Mouse (Mus musculus) embryonic facial prominence, embryonic 10.5 days (tissue): ENCODE data around the gene Acbd5. TPM values are rescaled to one million over a fixed set of nuclear protein-coding genes. Genes with fewer than 3 reads are reported as not detected.
"Not testable (repeated sequence)": the region's sequence is repeated elsewhere in the genome, so short reads cannot be mapped to it uniquely, and the experiment has no call there.

Experiments
- DNase-seq: peaks from one replicate; pipeline ENCODE4 v3.0.0-alpha.2; 2017; ENCODE audit warnings: low spot score
- H3K27ac ChIP-seq: fragments of 300-500 bp; sonication (generic); replicated peaks from 2 replicates; pipeline ENCODE4 v1.5.1; 2016; ENCODE audit warnings: mild to moderate bottlenecking
- H3K27me3 ChIP-seq: fragments of 300-500 bp; sonication (generic); replicated peaks from 2 replicates; pipeline ENCODE4 v1.6.1; 2016; ENCODE audit warnings: low read depth, mild to moderate bottlenecking; ENCODE audit not compliant: poor library complexity, severe bottlenecking
- H3K36me3 ChIP-seq: fragments of 300-500 bp; sonication (generic); replicated peaks from 2 replicates; pipeline ENCODE4 v1.6.1; 2016; ENCODE audit warnings: mild to moderate bottlenecking, moderate library complexity
- H3K4me1 ChIP-seq: fragments of 300-500 bp; sonication (generic); 2 replicates; pipeline ENCODE4 v1.6.1; 2016
- H3K4me3 ChIP-seq: fragments of 300-500 bp; sonication (generic); 2 replicates; pipeline ENCODE4 v1.5.1; 2016; ENCODE audit warnings: mild to moderate bottlenecking, moderate library complexity
- H3K9me3 ChIP-seq: fragments of 300-500 bp; sonication (generic); 2 replicates; pipeline ENCODE4 v1.6.1; 2016; ENCODE audit warnings: mild to moderate bottlenecking
- WGBS: fragments of 180-500 bp; shearing (Covaris S2); methylation state at CpG from one replicate; pipeline ENCODE4 v1.1.7; 2016; 5-methylcytosine and 5-hydroxymethylcytosine counted together
- polyA plus RNA-seq: library from polyadenylated mRNA; unstranded; fragments of >200 nt; fragmentation: Nextera tagmentation; extraction: Ambion mirVana; gene quantifications from 2 replicates; pipeline ENCODE4 v1.2.1, GENCODE M21; 2016

Acbd5 gene
- polyA plus RNA-seq, 1 experiment from 2014 or later = 28.5 TPM

DNA sequence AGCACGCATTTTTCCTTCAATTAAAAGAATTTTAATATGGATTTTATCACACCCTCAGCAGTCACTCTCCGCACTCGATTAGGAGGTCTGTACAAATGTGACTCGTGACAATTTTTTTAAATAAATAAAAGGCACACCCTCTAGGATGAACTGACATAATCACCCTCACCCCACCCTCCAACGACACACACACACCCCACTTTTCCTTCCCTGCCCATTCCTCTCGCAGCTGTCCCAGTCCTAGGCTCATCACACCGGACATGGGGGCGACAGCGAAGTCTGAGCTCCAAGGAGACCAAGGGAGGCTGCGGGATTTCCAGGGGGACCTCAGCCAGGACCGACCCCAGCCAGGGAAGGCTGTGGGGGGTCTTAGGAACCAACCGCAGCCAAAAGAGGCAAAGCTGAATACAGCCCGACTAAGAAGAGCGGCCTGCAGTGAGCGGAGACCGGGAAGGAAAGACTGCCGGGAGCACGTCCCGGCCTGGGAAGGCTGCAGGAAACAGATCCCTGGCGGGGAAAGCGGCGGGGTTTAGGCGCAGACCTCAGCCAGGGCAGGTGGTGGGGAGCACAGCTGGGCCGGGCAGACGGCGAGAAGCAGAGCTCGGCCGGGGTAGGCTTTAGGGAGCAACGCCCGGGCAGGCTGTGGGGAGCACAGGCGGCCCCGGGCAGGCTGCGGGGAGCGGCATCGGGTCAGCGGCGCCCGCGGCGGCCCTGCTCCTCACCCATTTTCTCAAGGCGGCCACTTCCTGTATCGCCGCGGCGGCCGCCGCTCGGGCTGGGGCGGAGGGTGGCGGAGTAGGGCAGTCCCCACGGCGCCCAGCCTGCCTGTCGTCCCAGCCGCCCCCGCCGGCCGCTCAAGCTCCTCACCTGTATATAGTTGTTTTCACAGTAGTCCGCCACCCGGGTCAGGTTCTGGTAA lies 28.6 kb upstream of the Acbd5 start:
- no peaks in the 10 kb centered on the region for H3K27me3 ChIP-seq
- under 1% methylated on average over 59 of the region's 59 CpGs for WGBS
- H3K27ac ChIP-seq = peak overlapping the region; percentile 93
- no peaks in the 10 kb centered on the region for H3K9me3 ChIP-seq
- no peaks in the 10 kb centered on the region for H3K36me3 ChIP-seq
- no peak for DNase-seq
- H3K4me3 ChIP-seq = peak overlapping the region; percentile 94
- peaks cover 9% of the 10 kb centered on the region; the same call in 1 of the 2 replicates for H3K4me1 ChIP-seq

DNA sequence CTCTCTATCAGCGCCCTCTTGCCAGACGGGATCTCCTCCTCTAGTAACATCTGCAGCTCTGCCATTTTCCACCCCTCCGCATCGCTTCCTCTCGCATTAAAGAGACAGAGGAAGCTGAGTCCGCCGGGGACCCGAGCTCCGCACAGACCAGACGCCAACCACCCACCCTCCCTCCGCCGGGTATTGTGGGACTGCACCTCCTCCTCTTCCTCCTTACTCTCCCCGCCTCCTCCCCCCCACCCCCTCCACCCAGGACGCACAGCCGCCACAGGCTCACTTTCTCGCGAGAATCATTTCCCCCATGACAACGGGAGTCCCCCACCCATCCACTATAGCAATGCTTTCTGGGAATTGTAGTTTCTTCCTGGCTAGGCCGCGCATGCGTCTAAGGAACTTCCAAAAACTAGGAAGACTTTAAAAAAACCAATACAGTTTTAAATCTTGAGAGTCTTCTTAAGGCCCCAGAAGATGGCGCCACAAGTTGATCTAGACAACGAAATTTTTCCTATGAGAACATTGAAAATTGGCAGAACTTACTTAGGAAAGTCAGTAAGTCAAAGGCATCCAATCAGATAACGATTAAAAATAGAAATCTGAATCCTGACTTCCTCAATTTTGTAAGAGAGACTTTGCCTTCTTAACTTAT lies 27.8 kb upstream of the Acbd5 start, which contains the start of gene Abi1:
Gene Abi1 (minus strand): TSS at position 241 of the 646 bp plus-strand sequence.
- H3K27ac ChIP-seq = peak within 1 kb of the TSS; percentile 93
- H3K4me3 ChIP-seq = peak within 1 kb of the TSS; percentile 94
- no peaks in the 10 kb centered on the region for H3K9me3 ChIP-seq
- WGBS = 4% methylated on average over 24 of the region's 24 CpGs
- H3K4me1 ChIP-seq = peaks cover 9% of the 10 kb centered on the region; the same call in 1 of the 2 replicates
- no peaks in the 10 kb centered on the region for H3K36me3 ChIP-seq
- no peaks in the 10 kb centered on the region for H3K27me3 ChIP-seq
- DNase-seq = peak; percentile 94

DNA sequence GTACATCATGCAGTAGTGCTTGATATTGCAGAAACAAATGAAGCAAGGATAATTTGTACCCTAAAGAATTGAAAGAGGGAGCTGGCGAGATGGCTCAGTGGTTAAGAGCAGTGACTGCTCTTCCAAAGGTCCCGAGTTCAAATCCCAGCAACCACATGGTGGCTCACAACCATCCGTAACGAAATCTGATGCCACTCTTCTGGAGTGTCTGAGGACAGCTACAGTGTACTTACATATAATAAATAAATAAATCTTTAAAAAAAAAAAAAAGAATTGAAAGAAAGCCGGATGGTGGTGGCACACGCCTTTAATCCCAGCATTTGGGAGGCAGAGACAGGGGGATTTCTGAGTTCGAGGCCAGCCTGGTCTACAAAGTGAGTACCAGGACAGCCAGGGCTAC lies 27.3 kb upstream of the Acbd5 start:
- H3K27me3 ChIP-seq, H3K36me3 ChIP-seq, DNase-seq, H3K27ac ChIP-seq, H3K4me1 ChIP-seq, H3K4me3 ChIP-seq, H3K9me3 ChIP-seq: not testable (repeated sequence)
- 92% methylated on average over 7 of the region's 7 CpGs for WGBS

DNA sequence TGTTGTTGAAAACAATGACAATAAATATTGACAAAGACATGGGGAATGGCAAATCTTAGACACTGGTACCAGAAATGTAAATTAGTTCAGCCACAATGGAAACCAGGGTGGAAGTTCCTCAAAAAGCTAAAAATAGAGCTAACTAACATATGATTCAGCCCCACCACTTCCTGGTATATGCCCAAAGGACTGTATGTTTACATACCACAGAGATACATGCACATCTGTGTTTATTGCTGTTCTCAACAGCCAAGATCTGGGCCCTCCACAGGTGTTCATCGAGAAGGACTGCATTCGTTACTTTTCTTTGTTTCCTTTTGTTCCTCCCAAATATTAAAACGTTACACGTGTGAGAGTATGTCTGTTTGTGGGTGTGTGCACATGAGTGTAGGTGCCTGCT lies 26.5 kb upstream of the Acbd5 start:
- no peak for DNase-seq
- 90% methylated on average over 4 of the region's 4 CpGs for WGBS
- no peak overlapping the region for H3K27ac ChIP-seq
- H3K36me3 ChIP-seq = no peaks in the 10 kb centered on the region
- H3K4me1 ChIP-seq = peaks cover 9% of the 10 kb centered on the region; the same call in 1 of the 2 replicates
- no peak overlapping the region for H3K4me3 ChIP-seq
- H3K27me3 ChIP-seq = no peaks in the 10 kb centered on the region
- no peaks in the 10 kb centered on the region for H3K9me3 ChIP-seq

DNA sequence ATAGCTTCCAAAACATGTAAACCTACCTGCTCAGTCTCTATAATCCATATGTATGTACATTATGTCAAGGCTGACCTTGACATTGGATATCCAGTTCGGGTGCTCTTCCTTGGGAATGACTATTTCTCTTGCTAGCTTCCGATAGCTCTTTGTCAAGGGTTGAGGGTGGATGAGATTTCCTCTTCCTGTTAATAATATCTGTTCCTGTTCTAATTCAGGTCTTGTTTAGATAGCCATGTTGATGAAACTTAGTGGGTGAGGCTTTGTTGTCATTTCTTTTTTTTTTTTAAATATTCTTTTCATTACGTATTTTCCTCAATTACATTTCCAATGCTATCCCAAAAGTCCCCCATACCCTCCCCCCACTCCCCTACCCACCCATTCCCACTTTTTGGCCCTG lies 25.8 kb upstream of the Acbd5 start:
- no peak for DNase-seq
- H3K27me3 ChIP-seq = no peaks in the 10 kb centered on the region
- no peaks in the 10 kb centered on the region for H3K36me3 ChIP-seq
- no peak overlapping the region for H3K27ac ChIP-seq
- no peak overlapping the region for H3K4me3 ChIP-seq
- H3K4me1 ChIP-seq = peaks cover 9% of the 10 kb centered on the region; the same call in 1 of the 2 replicates
- H3K9me3 ChIP-seq = no peaks in the 10 kb centered on the region
- 90% methylated on average over 3 of the region's 3 CpGs for WGBS

DNA sequence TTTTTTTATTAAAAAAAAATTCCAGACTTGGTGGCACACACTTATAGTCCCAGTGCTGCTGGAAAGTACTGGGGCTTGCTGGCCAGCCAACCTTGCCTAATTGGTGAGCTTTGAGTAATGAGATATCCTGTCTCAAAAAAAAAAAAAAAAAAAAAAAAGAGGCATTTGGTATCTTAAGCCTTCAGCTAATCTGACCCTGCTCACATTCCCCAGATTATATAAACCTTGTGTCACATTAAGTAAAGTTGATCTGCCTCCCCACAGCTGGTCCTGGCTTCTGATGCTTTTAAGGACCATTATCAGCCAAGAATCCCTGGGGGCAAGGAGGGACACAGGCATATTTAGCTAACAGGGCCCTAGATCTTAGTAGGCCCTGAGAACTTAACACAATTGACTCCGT lies 22.3 kb upstream of the Acbd5 start:
- Histone ChIP-seq H3K9me3 (no peaks in the 10 kb centered on the region), H3K27ac (no peak overlapping the region), H3K4me1 (no peaks in the 10 kb centered on the region), H3K36me3 (no peaks in the 10 kb centered on the region), H3K27me3 (no peaks in the 10 kb centered on the region), H3K4me3 (no peak overlapping the region)
- no peak for DNase-seq
- WGBS = 36% methylated on average over 1 of the region's 1 CpGs

DNA sequence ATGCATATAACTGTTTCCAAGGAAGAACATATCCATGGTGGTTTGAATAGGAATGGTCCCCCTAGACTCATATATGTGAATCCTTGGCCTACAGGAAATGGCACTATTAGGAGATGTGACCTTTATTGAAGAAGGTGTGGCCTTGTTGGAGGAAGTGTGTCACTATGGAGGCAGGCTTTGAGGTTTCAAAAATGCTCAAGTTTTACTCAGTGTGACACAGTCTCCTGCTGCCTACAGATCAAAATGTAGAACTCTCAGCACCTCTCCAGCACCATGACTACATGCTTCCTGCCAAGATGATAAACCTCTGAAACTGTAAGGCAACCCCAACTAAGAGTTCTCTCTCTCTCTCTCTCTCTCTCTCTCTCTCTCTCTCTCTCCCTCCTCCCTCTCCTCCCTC lies 20.0 kb upstream of the Acbd5 start:
- no peak for DNase-seq
- H3K9me3 ChIP-seq = no peaks in the 10 kb centered on the region
- H3K27ac ChIP-seq = no peak overlapping the region
- H3K4me3 ChIP-seq = no peak overlapping the region
- no peaks in the 10 kb centered on the region for H3K4me1 ChIP-seq
- H3K36me3 ChIP-seq = no peaks in the 10 kb centered on the region
- no peaks in the 10 kb centered on the region for H3K27me3 ChIP-seq

DNA sequence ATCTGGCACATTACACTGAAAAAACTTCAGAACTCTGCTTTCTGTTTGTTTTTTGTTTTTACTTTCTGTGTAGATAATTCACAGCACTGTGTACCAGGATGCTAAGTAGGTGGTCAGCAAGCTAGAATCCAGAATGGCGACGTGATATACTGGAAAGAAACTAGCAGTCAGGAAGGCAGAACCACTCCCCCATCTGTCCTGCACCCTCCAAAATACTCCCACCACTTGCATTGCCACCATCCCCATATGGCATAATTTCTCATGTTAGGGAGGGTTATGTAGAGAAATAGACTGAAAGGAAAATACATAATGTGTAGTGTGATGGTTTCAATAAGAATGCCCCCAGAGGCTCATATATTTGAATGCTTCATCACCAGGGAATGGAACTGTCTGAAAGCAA lies 16.1 kb upstream of the Acbd5 start:
- H3K27ac ChIP-seq = no peak overlapping the region

DNA sequence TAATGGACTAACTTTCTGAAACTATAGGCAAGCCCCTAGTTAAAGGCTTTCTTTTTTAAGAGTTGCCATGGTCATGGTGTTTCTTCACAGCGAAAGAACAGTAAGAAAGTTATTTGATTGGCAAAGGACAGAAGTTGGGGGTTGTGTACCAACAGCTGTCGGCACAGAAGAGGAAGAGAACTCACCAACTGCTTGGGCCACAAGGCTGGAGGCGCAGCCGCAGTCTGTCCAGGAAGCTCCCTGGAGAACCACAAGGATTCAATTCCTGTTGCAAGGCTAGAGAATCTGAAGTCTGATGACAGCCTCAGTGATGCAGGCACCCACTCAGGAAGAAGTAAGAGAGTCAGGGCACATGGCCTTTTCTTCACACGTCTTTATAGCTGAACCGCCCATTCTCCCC lies 15.4 kb upstream of the Acbd5 start:
- DNase-seq = no peak
- Histone ChIP-seq H3K36me3 (no peaks in the 10 kb centered on the region), H3K27ac (no peak overlapping the region), H3K9me3 (no peaks in the 10 kb centered on the region), H3K4me1 (no peaks in the 10 kb centered on the region), H3K27me3 (no peaks in the 10 kb centered on the region), H3K4me3 (no peak overlapping the region)
- WGBS = 75% methylated on average over 6 of the region's 6 CpGs

More for the DNA sequence above, 16.1 kb upstream of the Acbd5 start:
- H3K4me1 ChIP-seq = no peaks in the 10 kb centered on the region
- DNase-seq = no peak
- H3K4me3 ChIP-seq = no peak overlapping the region
- 77% methylated on average over 2 of the region's 2 CpGs for WGBS
- no peaks in the 10 kb centered on the region for H3K9me3 ChIP-seq
- no peaks in the 10 kb centered on the region for H3K27me3 ChIP-seq
- H3K36me3 ChIP-seq = no peaks in the 10 kb centered on the region

DNA sequence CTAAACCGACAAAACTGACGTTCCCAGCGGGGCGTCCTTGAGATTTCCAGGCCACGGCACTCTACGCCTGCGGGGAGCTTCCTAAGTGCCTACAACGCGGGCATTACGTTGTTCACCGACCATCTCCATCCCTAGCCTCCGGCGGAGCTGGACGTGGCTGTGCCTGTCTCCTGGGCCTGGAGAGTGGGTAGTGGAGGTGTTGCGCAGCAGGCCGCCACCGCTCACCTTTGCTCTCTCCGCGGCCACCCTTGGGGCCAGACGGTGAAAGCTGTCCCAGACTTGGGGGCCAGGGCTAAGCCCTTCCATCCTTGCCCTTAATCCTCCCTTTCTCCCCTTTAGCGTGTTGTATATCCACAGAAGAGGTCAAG lies 387 bp downstream of the Acbd5 start:
- Histone ChIP-seq H3K4me3 (peak overlapping the region; percentile 80), H3K36me3 (peaks cover 3% of the 10 kb centered on the region; the same call in 1 of the 2 replicates), H3K27ac (peak overlapping the region; percentile 89), H3K27me3 (no peaks in the 10 kb centered on the region), H3K4me1 (0 out of 2 replicates have a peak, but pooled peaks cover 3% of the 10 kb centered on the region), H3K9me3 (no peaks in the 10 kb centered on the region)
- under 1% methylated on average over 21 of the region's 21 CpGs for WGBS
- DNase-seq = no peak

DNA sequence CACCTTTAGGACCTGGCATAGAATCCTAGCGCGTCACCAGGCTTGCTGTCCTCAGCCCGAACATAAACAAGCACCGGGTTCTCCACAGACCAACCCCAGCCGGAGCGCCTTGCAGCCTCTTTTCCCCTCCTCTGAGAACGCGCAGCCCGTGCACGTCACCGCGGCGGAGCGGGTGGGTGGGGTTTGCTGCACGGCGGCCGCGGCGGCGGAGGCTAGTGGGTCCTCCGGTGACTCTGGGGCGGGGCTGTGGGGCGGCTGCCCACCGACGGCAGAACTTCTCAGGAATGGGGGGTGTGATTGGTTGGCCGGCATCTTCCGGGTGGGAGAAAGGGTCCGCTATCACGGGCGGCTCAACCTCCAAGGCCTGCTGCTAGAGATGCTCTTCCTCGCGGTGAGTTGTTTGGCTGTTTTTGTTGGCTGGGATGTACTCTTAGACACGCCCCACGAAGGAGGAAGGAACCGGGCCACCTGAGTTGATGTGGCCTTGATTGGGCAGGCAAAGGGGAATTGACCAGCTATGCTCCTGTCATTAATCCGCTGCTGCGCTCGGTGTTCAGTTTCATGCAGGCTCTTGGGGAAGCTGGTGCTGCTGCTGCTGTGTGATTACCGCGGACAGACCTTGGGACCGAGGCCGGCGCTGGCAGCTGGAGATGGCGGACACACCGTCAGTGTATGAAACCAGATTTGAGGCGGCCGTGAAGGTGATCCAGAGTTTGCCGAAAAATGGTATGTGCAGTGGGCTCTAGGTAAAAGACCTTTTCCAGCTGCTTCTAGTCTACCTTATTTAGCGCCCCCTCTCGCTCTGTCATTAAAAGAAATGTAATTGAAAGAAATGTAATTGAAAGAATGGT lies 1.2 kb downstream of the Acbd5 start:
- under 1% methylated on average over 50 of the region's 50 CpGs for WGBS
- peak overlapping the region; percentile 80 for H3K4me3 ChIP-seq
- 0 out of 2 replicates have a peak, but pooled peaks cover 3% of the 10 kb centered on the region for H3K4me1 ChIP-seq
- H3K27ac ChIP-seq = peak overlapping the region; percentile 89
- no peaks in the 10 kb centered on the region for H3K9me3 ChIP-seq
- peak; percentile 95 for DNase-seq
- no peaks in the 10 kb centered on the region for H3K27me3 ChIP-seq
- H3K36me3 ChIP-seq = peaks cover 3% of the 10 kb centered on the region; the same call in 1 of the 2 replicates

DNA sequence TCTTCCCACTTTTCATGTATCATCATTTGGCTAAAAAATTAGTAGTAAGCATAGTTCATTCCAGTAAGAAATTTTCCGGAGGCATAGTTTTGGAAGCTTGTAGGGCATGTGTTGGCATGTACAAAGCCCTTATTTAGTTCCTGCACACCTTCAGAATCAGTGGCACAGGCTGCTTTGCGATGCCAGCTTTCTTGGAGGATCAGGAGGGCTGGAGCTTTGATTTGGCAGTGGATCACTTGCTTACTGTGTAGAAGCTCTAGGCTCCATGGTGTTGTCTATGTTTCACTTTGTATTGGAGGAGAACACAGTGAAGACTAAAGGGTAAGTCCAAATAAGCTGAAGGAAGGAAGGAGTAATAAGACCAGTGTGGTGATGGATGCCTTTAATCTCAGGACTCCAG lies 2.5 kb downstream of the Acbd5 start:
- peaks cover 6% of the 10 kb centered on the region; the same call in 1 of the 2 replicates for H3K36me3 ChIP-seq
- no peaks in the 10 kb centered on the region for H3K9me3 ChIP-seq
- 92% methylated on average over 2 of the region's 2 CpGs for WGBS
- 0 out of 2 replicates have a peak, but pooled peaks cover 3% of the 10 kb centered on the region for H3K4me1 ChIP-seq
- DNase-seq = no peak
- no peak overlapping the region for H3K4me3 ChIP-seq
- H3K27me3 ChIP-seq = no peaks in the 10 kb centered on the region
- no peak overlapping the region for H3K27ac ChIP-seq
